Mouse (Mus musculus) lung, postnatal 10 days (tissue): ENCODE data around the gene Hsd3b4.
"Not testable (repeated sequence)": the region's sequence is repeated elsewhere in the genome, so short reads cannot be mapped to it uniquely, and the experiment has no call there.

Experiments used
- DNase-seq: peaks from one replicate; pipeline ENCODE4 v3.0.0; 2021

The Hsd3b4 gene

GRCm38 (mm10) chr3:98510414-98510813 lies at the start of gene Hsd3b4:
Hsd3b4 (minus strand) TSS chr3:98510514.
- DNase-seq: not testable (repeated sequence)

GRCm38 (mm10) chr3:98550832-98551231 lies 40.5 kb upstream of the Hsd3b4 start:
- DNase-seq: not testable (repeated sequence)

GRCm38 (mm10) chr3:98550215-98550614 lies 39.9 kb upstream of the Hsd3b4 start:
- DNase-seq: not testable (repeated sequence)

- not testable (repeated sequence) for DNase-seq
Observed at GRCm38 (mm10) chr3:98548495-98548894, 38.2 kb upstream of the Hsd3b4 start.

GRCm38 (mm10) chr3:98547641-98548040 lies 37.3 kb upstream of the Hsd3b4 start:
- not testable (repeated sequence) for DNase-seq

- DNase-seq: not testable (repeated sequence)
Observed at GRCm38 (mm10) chr3:98524978-98525377, 14.7 kb upstream of the Hsd3b4 start.

GRCm38 (mm10) chr3:98524552-98524951 lies 14.2 kb upstream of the Hsd3b4 start:
- DNase-seq: not testable (repeated sequence)

GRCm38 (mm10) chr3:98522779-98523178 lies 12.5 kb upstream of the Hsd3b4 start:
- DNase-seq: not testable (repeated sequence)

- not testable (repeated sequence) for DNase-seq
Observed at GRCm38 (mm10) chr3:98507229-98507628, 3.1 kb downstream of the Hsd3b4 start.

GRCm38 (mm10) chr3:98497401-98497800 lies 12.9 kb downstream of the Hsd3b4 start:
- DNase-seq: not testable (repeated sequence)

GRCm38 (mm10) chr3:98496762-98497161 lies 13.6 kb downstream of the Hsd3b4 start:
- DNase-seq: not testable (repeated sequence)

- not testable (repeated sequence) for DNase-seq
Observed at GRCm38 (mm10) chr3:98495055-98495454, 15.3 kb downstream of the Hsd3b4 start.

GRCm38 (mm10) chr3:98494184-98494583 lies 16.1 kb downstream of the Hsd3b4 start:
- DNase-seq: not testable (repeated sequence)

GRCm38 (mm10) chr3:98471499-98471898 lies 38.8 kb downstream of the Hsd3b4 start:
- not testable (repeated sequence) for DNase-seq

GRCm38 (mm10) chr3:98471057-98471456 lies 39.3 kb downstream of the Hsd3b4 start:
- not testable (repeated sequence) for DNase-seq

- DNase-seq: not testable (repeated sequence)
Observed at GRCm38 (mm10) chr3:98469323-98469722, 41.0 kb downstream of the Hsd3b4 start.

- not testable (repeated sequence) for DNase-seq
Observed at GRCm38 (mm10) chr3:98457026-98457425, 53.3 kb downstream of the Hsd3b4 start, which contains the start of gene Gm4450. Gm4450 (minus strand) TSS chr3:98457126.

GRCm38 (mm10) chr3:98453786-98454185 lies 56.5 kb downstream of the Hsd3b4 start:
- not testable (repeated sequence) for DNase-seq
